ENCODE assay signal across 8 mouse cellular contexts in genomic region chr2:38350796-38351195, GRCm38 (mm10). TPM values are rescaled to one million over a fixed set of nuclear protein-coding genes. Genes with fewer than 3 reads are reported as not detected.
A peak's percentile ranks its signal among the peaks of the same experiment; 100 is the strongest.
DNase-seq lines count a peak whose midpoint lies in the region; ATAC-seq lines count a peak whose summit lies in the region.

No protein-coding gene starts in this region.

- peak overlapping the region; percentile 77 for H3K4me2 ChIP-seq in intestine, embryonic 16.5 days (ENCODE audit: low read depth, low read length)
- peak overlapping the region; percentile 62 for H3K4me2 ChIP-seq in stomach, embryonic 14.5 days (replicated peaks; ENCODE audit: low read depth, low read length)

- peaks cover 88% of the 10 kb centered on the region for H3K27me3 ChIP-seq in intestine, embryonic 16.5 days (replicated peaks; ENCODE audit: control insufficient read depth, insufficient read depth, low read length)
- H3K27me3 ChIP-seq in midbrain, embryonic 10.5 days (ENCODE audit: low read depth, poor library complexity, severe bottlenecking) = peaks cover 100% of the 10 kb centered on the region
- peaks cover 87% of the 10 kb centered on the region for H3K27me3 ChIP-seq in stomach, embryonic 14.5 days (ENCODE audit: control insufficient read depth, insufficient read depth, low read length)

- H3K4me3 ChIP-seq in intestine, embryonic 16.5 days (ENCODE audit: low read length) = peak overlapping the region; percentile 45
- H3K4me3 ChIP-seq in midbrain, embryonic 10.5 days = peak overlapping the region; percentile 55
- peak overlapping the region; percentile 34 for H3K4me3 ChIP-seq in stomach, embryonic 14.5 days (ENCODE audit: low read depth, low read length)

- H3K9ac ChIP-seq in intestine, embryonic 16.5 days (ENCODE audit: low read depth, low read length) = 0 out of 2 replicates have a peak overlapping the region, but pooled peaks have one; percentile 16
- H3K9ac ChIP-seq in stomach, embryonic 14.5 days (replicated peaks; ENCODE audit: low read depth, low read length) = no peak overlapping the region

- ATAC-seq in granulocyte monocyte progenitor cell, adult 5-6 weeks (replicated peaks; ENCODE audit: poor library complexity, severe bottlenecking) = peak; percentile 69
- ATAC-seq in intestine, embryonic 16.5 days = peak; percentile 92
- peak; percentile 94 for ATAC-seq in stomach, embryonic 14.5 days (ENCODE audit: insufficient number of reproducible peaks, insufficient read depth, low FRiP score, low read depth)

- peaks cover 27% of the 10 kb centered on the region for H3K4me1 ChIP-seq in intestine, embryonic 16.5 days (ENCODE audit: control insufficient read depth, insufficient read depth, low read length)
- peaks cover 70% of the 10 kb centered on the region for H3K4me1 ChIP-seq in midbrain, embryonic 10.5 days
- peaks cover 20% of the 10 kb centered on the region; the same call in 1 of the 2 replicates for H3K4me1 ChIP-seq in stomach, embryonic 14.5 days (ENCODE audit: control insufficient read depth, insufficient read depth, low read length)

- H3K27ac ChIP-seq in intestine, embryonic 16.5 days (ENCODE audit: low read length) = no peak overlapping the region
- H3K27ac ChIP-seq in midbrain, embryonic 10.5 days (replicated peaks) = peak overlapping the region; percentile 77
- no peak overlapping the region for H3K27ac ChIP-seq in stomach, embryonic 14.5 days (ENCODE audit: low read length)

- WGBS in intestine, embryonic 16.5 days = 0% methylated on average over 37 of the region's 37 CpGs
- 0% methylated on average over 37 of the region's 37 CpGs for WGBS in midbrain, embryonic 10.5 days
- WGBS in stomach, embryonic 14.5 days = 0% methylated on average over 36 of the region's 37 CpGs

- H3K36me3 ChIP-seq in intestine, embryonic 16.5 days (ENCODE audit: control insufficient read depth, insufficient read depth, low read length) = no peaks in the 10 kb centered on the region
- H3K36me3 ChIP-seq in midbrain, embryonic 10.5 days = no peaks in the 10 kb centered on the region
- H3K36me3 ChIP-seq in stomach, embryonic 14.5 days (ENCODE audit: control insufficient read depth, insufficient read depth, low read length) = no peaks in the 10 kb centered on the region

- intact Hi-C loops in left cerebral cortex, postnatal 4 days (cut with DNase I) = loop anchor here (5.0 to 10.0 kb wide), 4 partner anchors 244 to 533 kb away; no protein-coding TSS in a partner anchor

- no peaks in the 10 kb centered on the region for H3K9me3 ChIP-seq in intestine, embryonic 16.5 days (ENCODE audit: control insufficient read depth, low read length)
- no peaks in the 10 kb centered on the region for H3K9me3 ChIP-seq in midbrain, embryonic 10.5 days (replicated peaks)
- no peaks in the 10 kb centered on the region for H3K9me3 ChIP-seq in stomach, embryonic 14.5 days (ENCODE audit: control insufficient read depth, low read depth, low read length)

- DNase-seq in layer of hippocampus, adult 11-12 months (ENCODE audit: low spot score) = peak; percentile 84
- DNase-seq in layer of hippocampus, adult 9-10 months (ENCODE audit: low spot score) = no peak
- DNase-seq in embryo, embryonic 11.5 days (ENCODE audit: low read depth, low spot score) = peak; percentile 75
- peak; percentile 82 for DNase-seq in left cerebral cortex, postnatal 4 days
- peak; percentile 91 for DNase-seq in midbrain, embryonic 10.5 days (ENCODE audit: low spot score)

RNA-seq across cellular contexts. Expression of gene Lhx2, which starts 11.7 kb away (rescaled TPM):
- total RNA-seq in granulocyte monocyte progenitor cell, adult 5-6 weeks (2014; fragmentation: Nextera tagmentation) = not detected in 2 replicates
- not detected in 2 replicates for total RNA-seq in granulocyte monocyte progenitor cell, adult 5-6 weeks (2017)
- 0.05 TPM in 1 of 2 replicates, not detected in the other for polyA plus RNA-seq in intestine, embryonic 16.5 days (2015; fragmentation: Nextera tagmentation; extraction: Ambion mirVana)
- 100 to 1,000 TPM; 110 to 128 TPM for total RNA-seq in left cerebral cortex, postnatal 4 days (2021)
- 23.3 and 29.0 TPM in 2 replicates for polyA plus RNA-seq in midbrain, embryonic 10.5 days (2016; fragmentation: Nextera tagmentation; extraction: Ambion mirVana)
- polyA plus RNA-seq in stomach, embryonic 14.5 days (2014; fragmentation: Nextera tagmentation; extraction: Ambion mirVana) = not detected in 2 replicates

Comparison
In these comparisons a context has a peak if more than half of its experiments do, and no peak if none do; other contexts are left out.
1. RNA of gene Lhx2, which starts 11.7 kb away (polyA plus RNA-seq): 23.3 to 29.0 TPM in midbrain, embryonic 10.5 days; 0.05 TPM in intestine, embryonic 16.5 days and not detected in stomach, embryonic 14.5 days; every median in the first group is over 10 times any median in the second.
2. Peak in every context shown above with its lines, with median percentiles within 50 percentile points of each other: ATAC-seq and H3K4me3 ChIP-seq.